Mouse (Mus musculus) liver, embryonic 14.5 days (tissue): ENCODE results near the gene Morn1. TPM values are rescaled to one million over a fixed set of nuclear protein-coding genes. Genes with fewer than 3 reads are reported as not detected.

ENCODE experiments used
- ATAC-seq: fragments of 200-750 bp; cut with Nextera tagmentation; 2 replicates; pipeline ENCODE4 v1.8.0; 2017; ENCODE audit warnings: moderate number of reproducible peaks, mild to moderate bottlenecking, moderate library complexity; ENCODE audit not compliant: insufficient read depth
- DNase-seq, 3 experiments: peaks; one replicate each; pipeline ENCODE4 v3.0.0-alpha.2; 2012 to 2013; ENCODE audit warnings: low read depth in 3 of 3, low spot score in 3 of 3
- H3K27ac ChIP-seq: fragments of 300-500 bp; sonication (generic); 2 replicates; pipeline ENCODE4 v1.5.1; 2014; ENCODE audit warnings: moderate library complexity, mild to moderate bottlenecking, control low read depth, inconsistent platforms
- H3K27me3 ChIP-seq: fragments of 300-500 bp; sonication (generic); 2 replicates; pipeline ENCODE4 v1.6.1; 2014; ENCODE audit warnings: mild to moderate bottlenecking, low read length, moderate library complexity; ENCODE audit not compliant: control insufficient read depth, insufficient read depth
- H3K36me3 ChIP-seq: fragments of 300-500 bp; sonication (generic); replicated peaks from 2 replicates; pipeline ENCODE4 v1.6.1; 2014; ENCODE audit warnings: low read depth; ENCODE audit not compliant: control insufficient read depth, insufficient read depth
- H3K4me1 ChIP-seq, 2 experiments: fragments of 200-500 bp in 1 of 2; fragments of 300-500 bp in 1 of 2; sonication (generic) in 1 of 2; replicated peaks; 2 replicates each; pipeline ENCODE4 v1.6.1; 2012 to 2014; ENCODE audit warnings: antibody characterized with exemption in 1 of 2, inconsistent platforms in 1 of 2, low read length in 1 of 2; ENCODE audit not compliant: control insufficient read depth in 2 of 2, insufficient read depth in 2 of 2
- H3K4me2 ChIP-seq: fragments of 300-500 bp; sonication (generic); 2 replicates; pipeline ENCODE4 v1.6.1; 2014; ENCODE audit warnings: low read depth, mild to moderate bottlenecking, control low read depth, moderate library complexity
- H3K4me3 ChIP-seq, 2 experiments: fragments of 200-500 bp in 1 of 2; fragments of 300-500 bp in 1 of 2; sonication (generic) in 1 of 2; 2 replicates each; pipeline ENCODE4 v1.5.1; 2012 to 2014; ENCODE audit warnings: low read depth in 2 of 2, low read length in 2 of 2, mild to moderate bottlenecking in 2 of 2, control low read depth in 1 of 2, inconsistent platforms in 1 of 2, moderate library complexity in 1 of 2; ENCODE audit not compliant: insufficient read depth in 1 of 2
- H3K9ac ChIP-seq: fragments of 300-500 bp; sonication (generic); replicated peaks from 2 replicates; pipeline ENCODE4 v1.6.1; 2014; ENCODE audit warnings: mild to moderate bottlenecking, control low read depth, moderate library complexity
- H3K9me3 ChIP-seq: fragments of 300-500 bp; sonication (generic); 2 replicates; pipeline ENCODE4 v1.6.1; 2016; ENCODE audit warnings: low read length, mixed read lengths; ENCODE audit not compliant: control insufficient read depth
- CTCF ChIP-seq: IDR thresholded peaks from 2 replicates; pipeline ENCODE4 v1.5.1; 2016; ENCODE audit warnings: antibody characterized with exemption, low read depth, control low read depth
- EP300 ChIP-seq: IDR thresholded peaks from 2 replicates; pipeline ENCODE4 v1.6.1; 2016; ENCODE audit warnings: antibody characterized with exemption, low read depth
- WGBS: fragments of 180-500 bp; shearing (Covaris S2); extraction: QIAGEN DNeasy Blood & Tissue Kit; methylation state at CpG from one replicate; pipeline ENCODE4 v1.1.7; 2014; ENCODE audit not compliant: insufficient replicate concordance; 5-methylcytosine and 5-hydroxymethylcytosine counted together
- polyA plus RNA-seq, 2 experiments: library from polyadenylated mRNA; depleted of rRNA in 1 of 2; stranded (reverse) in 1 of 2; unstranded in 1 of 2; fragments of >200 nt; fragmentation: Nextera tagmentation in 1 of 2; extraction: Ambion mirVana in 1 of 2; gene quantifications; 2 replicates each; pipeline versions ENCODE4 v1.2.1 to v1.2.3; 2012 to 2014

The Morn1 gene
- polyA plus RNA-seq, 2 experiments = 0.85 to 1.1 TPM

GRCm38 (mm10) chr4:155097452-155097851 lies 11.1 kb downstream of the Morn1 start:
- no peaks in the 10 kb centered on the region for H3K9me3 ChIP-seq
- no peaks in the 10 kb centered on the region for H3K4me1 ChIP-seq
- no peak overlapping the region for H3K9ac ChIP-seq
- no peak overlapping the region for H3K4me3 ChIP-seq
- no peak overlapping the region for H3K27ac ChIP-seq
- no peak overlapping the region for H3K4me2 ChIP-seq
- H3K27me3 ChIP-seq = no peaks in the 10 kb centered on the region
- TF ChIP-seq CTCF = no peak
- no peak for TF ChIP-seq EP300
- WGBS = 54% methylated on average over 6 of the region's 6 CpGs
- no peaks in the 10 kb centered on the region for H3K36me3 ChIP-seq
- DNase-seq (no peak), ATAC-seq (no peak)

- TF ChIP-seq CTCF (no peak), EP300 (no peak)
- H3K27me3 ChIP-seq = no peaks in the 10 kb centered on the region
- H3K4me2 ChIP-seq = no peak overlapping the region
- no peaks in the 10 kb centered on the region for H3K36me3 ChIP-seq
- no peaks in the 10 kb centered on the region for H3K9me3 ChIP-seq
- DNase-seq (no peak), ATAC-seq (no peak)
- 49% methylated on average over 4 of the region's 4 CpGs for WGBS
- no peak overlapping the region for H3K4me3 ChIP-seq
- H3K9ac ChIP-seq = no peak overlapping the region
- no peaks in the 10 kb centered on the region for H3K4me1 ChIP-seq
- H3K27ac ChIP-seq = no peak overlapping the region
Observed at GRCm38 (mm10) chr4:155098572-155098971, 12.2 kb downstream of the Morn1 start.

- DNase-seq = peak in 1 of 3 experiments; percentile 17
- TF ChIP-seq EP300 (peak; percentile 31; the same call in 1 of the 2 replicates), CTCF (no peak)
- 22% methylated on average over 4 of the region's 4 CpGs for WGBS
- Histone ChIP-seq H3K36me3 (no peaks in the 10 kb centered on the region), H3K9me3 (no peaks in the 10 kb centered on the region), H3K4me2 (no peak overlapping the region), H3K27me3 (no peaks in the 10 kb centered on the region), H3K4me1 (peaks cover 0 to 9% of the 10 kb centered on the region in 2 experiments; a peak in 2 of 4 replicates), H3K4me3 (no peak overlapping the region), H3K9ac (no peak overlapping the region), H3K27ac (peak overlapping the region; percentile 46)
- peak; percentile 80 for ATAC-seq
Observed at GRCm38 (mm10) chr4:155107886-155108285, 21.5 kb downstream of the Morn1 start.

DNA sequence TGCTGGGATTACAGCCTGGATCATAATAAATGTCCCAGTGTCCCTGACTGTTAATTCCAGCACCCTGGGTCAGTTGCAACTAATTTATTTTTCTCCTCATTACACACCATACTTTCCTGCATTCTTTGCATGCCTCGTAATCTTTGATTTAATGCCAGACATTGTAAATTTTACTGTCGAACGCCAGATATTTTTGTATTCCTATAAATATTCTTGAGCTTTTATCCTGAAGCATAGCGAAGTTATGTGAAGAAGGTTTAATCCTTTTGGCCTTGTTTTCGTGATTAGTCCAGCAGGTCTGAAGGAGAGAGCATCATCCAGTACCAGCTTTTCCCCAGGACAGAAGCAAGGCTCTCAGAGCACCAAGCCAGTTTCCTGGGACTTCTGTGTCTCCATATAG lies 23.1 kb downstream of the Morn1 start:
- TF ChIP-seq CTCF (no peak), EP300 (no peak)
- H3K9me3 ChIP-seq = no peaks in the 10 kb centered on the region
- no peak overlapping the region for H3K4me3 ChIP-seq
- no peak overlapping the region for H3K4me2 ChIP-seq
- no peak overlapping the region for H3K27ac ChIP-seq
- H3K27me3 ChIP-seq = no peaks in the 10 kb centered on the region
- 74% methylated on average over 5 of the region's 5 CpGs for WGBS
- no peak for DNase-seq
- peaks cover 0 to 9% of the 10 kb centered on the region in 2 experiments; a peak in 2 of 4 replicates for H3K4me1 ChIP-seq
- ATAC-seq = no peak
- no peaks in the 10 kb centered on the region for H3K36me3 ChIP-seq
- no peak overlapping the region for H3K9ac ChIP-seq

DNA sequence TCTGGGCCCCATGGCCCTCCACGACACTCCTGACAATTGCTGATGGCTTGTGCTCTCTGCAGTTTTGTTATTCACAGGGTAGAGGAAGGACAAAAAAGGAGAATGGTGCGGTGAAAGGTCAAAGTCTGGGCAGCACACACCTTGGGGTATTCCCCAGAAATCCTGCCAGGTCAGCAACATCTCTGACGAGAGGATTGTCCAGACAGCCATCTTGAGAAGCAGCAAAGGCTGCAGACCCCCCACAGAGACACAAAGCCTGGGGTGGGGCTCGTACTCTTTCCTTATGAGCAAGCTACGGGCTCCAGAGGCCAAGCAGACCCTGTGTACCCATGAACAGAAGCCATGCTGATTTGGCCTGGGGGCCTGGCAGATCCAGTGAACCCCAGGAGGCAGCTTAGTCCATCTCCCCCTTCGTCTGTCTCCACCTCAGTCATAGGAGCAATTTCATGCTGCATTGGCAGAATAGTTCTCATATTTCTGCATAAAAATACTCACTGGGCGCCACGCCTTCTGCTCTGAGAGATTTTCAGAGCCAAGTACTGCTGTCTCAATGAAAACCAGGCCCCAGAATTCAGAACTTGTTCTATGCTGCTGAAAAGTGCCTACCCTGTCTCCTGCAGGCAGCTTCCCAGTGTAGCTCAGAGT lies 27.5 kb downstream of the Morn1 start:
- WGBS = 68% methylated on average over 8 of the region's 8 CpGs
- no peak overlapping the region for H3K27ac ChIP-seq
- H3K4me3 ChIP-seq = no peak overlapping the region
- TF ChIP-seq CTCF (no peak), EP300 (no peak)
- no peak overlapping the region for H3K4me2 ChIP-seq
- H3K9ac ChIP-seq = no peak overlapping the region
- no peaks in the 10 kb centered on the region for H3K27me3 ChIP-seq
- no peaks in the 10 kb centered on the region for H3K36me3 ChIP-seq
- H3K4me1 ChIP-seq = peaks cover 9 to 21% of the 10 kb centered on the region in 2 experiments
- DNase-seq (no peak), ATAC-seq (no peak)
- no peaks in the 10 kb centered on the region for H3K9me3 ChIP-seq
